In the genomic region with DNA sequence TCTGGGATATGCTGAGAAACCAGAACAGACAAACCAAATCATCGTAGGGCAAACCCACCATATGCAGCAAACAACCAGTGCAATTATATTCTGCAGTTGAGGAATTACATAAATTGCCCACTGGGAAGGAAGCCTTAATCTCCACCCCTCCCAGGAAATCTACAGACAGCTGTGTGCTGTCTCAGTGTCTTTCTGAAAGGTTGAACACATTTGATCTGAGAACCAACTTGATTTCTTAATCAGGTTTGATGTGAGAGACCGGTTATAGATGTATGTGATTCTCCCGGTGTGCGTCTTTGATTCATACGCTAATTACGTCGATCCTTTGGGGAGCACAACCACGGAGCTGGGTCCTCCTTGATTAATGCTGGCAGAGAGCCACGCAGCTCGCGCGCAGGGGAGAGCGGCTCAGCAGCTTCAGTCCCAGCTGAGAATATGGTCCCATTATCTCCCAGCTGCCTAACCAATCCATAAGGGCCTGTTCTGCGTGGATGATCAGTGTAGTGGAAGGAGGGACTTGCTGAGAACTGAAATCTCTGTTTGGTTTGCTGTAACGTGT, we compare ENCODE assay signal across 8 mouse cellular contexts.
DNase-seq lines count a peak whose midpoint lies in the region; ATAC-seq lines count a peak whose summit lies in the region.

No protein-coding gene starts in this region.

- 22% methylated on average over 15 of the region's 15 CpGs for WGBS in embryonic facial prominence, embryonic 12.5 days
- 9% methylated on average over 15 of the region's 15 CpGs for WGBS in hindbrain, embryonic 16.5 days

- intact Hi-C loops in gastrocnemius, postnatal 14 days (cut with DNase I; ENCODE audit: low total_unique reads), result no loop called here
- intact Hi-C loops in left cerebral cortex, postnatal 36 days (cut with DNase I), result no loop called here

- peak overlapping the region; percentile 25 for H3K4me3 ChIP-seq in embryonic facial prominence, embryonic 12.5 days
- H3K4me3 ChIP-seq in hindbrain, embryonic 16.5 days (ENCODE audit: low read length), result peak overlapping the region; percentile 43

- peak overlapping the region; percentile 43 for H3K4me2 ChIP-seq in embryonic facial prominence, embryonic 12.5 days (replicated peaks)
- H3K4me2 ChIP-seq in hindbrain, embryonic 16.5 days (ENCODE audit: low read length), result peak overlapping the region; percentile 69

- no peak overlapping the region; the same call in 1 of the 2 replicates for H3K9ac ChIP-seq in embryonic facial prominence, embryonic 12.5 days
- H3K9ac ChIP-seq in hindbrain, embryonic 16.5 days (ENCODE audit: low read depth, low read length), result peak overlapping the region; percentile 65

- peak; percentile 63; the same call in 1 of the 2 replicates for ATAC-seq in embryonic facial prominence, embryonic 12.5 days (ENCODE audit: insufficient number of reproducible peaks, insufficient read depth, low FRiP score, low TSS enrichment)
- ATAC-seq in hindbrain, embryonic 16.5 days, result peak; percentile 92
- no peak for ATAC-seq in megakaryocyte-erythroid progenitor cell, adult 5-6 weeks (replicated peaks; ENCODE audit: low FRiP score, low TSS enrichment, poor library complexity, severe bottlenecking)

- DNase-seq in gastrocnemius, postnatal 14 days, result peak; percentile 8
- DNase-seq in gastrocnemius, adult 18-20 months (ENCODE audit: low spot score), result no peak
- DNase-seq in adrenal gland, adult 8-10 months, result peak; percentile 3
- peak; percentile 61 to 68 for DNase-seq in left cerebral cortex, postnatal 36 days (ENCODE audit: low spot score in 2 of 2)
- peak; percentile 74 for DNase-seq in retina, embryonic 14.5 days (ENCODE audit: low spot score)

- H3K27ac ChIP-seq in embryonic facial prominence, embryonic 12.5 days, result peak overlapping the region; percentile 19; the same call in 1 of the 2 replicates
- H3K27ac ChIP-seq in hindbrain, embryonic 16.5 days (ENCODE audit: low read depth, low read length), result peak overlapping the region; percentile 54; the same call in 1 of the 2 replicates

- H3K9me3 ChIP-seq in embryonic facial prominence, embryonic 12.5 days, result no peaks in the 10 kb centered on the region
- H3K9me3 ChIP-seq in hindbrain, embryonic 16.5 days (ENCODE audit: control insufficient read depth, low read length), result no peaks in the 10 kb centered on the region

- no peaks in the 10 kb centered on the region for H3K27me3 ChIP-seq in embryonic facial prominence, embryonic 12.5 days
- no peaks in the 10 kb centered on the region for H3K27me3 ChIP-seq in hindbrain, embryonic 16.5 days (replicated peaks; ENCODE audit: control insufficient read depth, insufficient read depth, low read length)

- H3K36me3 ChIP-seq in embryonic facial prominence, embryonic 12.5 days, result no peaks in the 10 kb centered on the region
- H3K36me3 ChIP-seq in hindbrain, embryonic 16.5 days (ENCODE audit: control insufficient read depth, insufficient read depth, low read length), result no peaks in the 10 kb centered on the region

- H3K4me1 ChIP-seq in embryonic facial prominence, embryonic 12.5 days, result no peaks in the 10 kb centered on the region
- H3K4me1 ChIP-seq in hindbrain, embryonic 16.5 days (ENCODE audit: control insufficient read depth, insufficient read depth, low read depth, low read length), result peaks cover 2% of the 10 kb centered on the region; the same call in 1 of the 2 replicates
